Mouse (Mus musculus) adrenal gland, adult (tissue): Measurements from ENCODE around the gene Mill2.

ENCODE experiments used
- DNase-seq, 2 experiments: peaks; one replicate each; pipeline ENCODE4 v3.0.0; 2022 to 2023; ENCODE audit warnings: low spot score in 1 of 2; ENCODE audit not compliant: inconsistent age in 2 of 2

The Mill2 gene

DNA sequence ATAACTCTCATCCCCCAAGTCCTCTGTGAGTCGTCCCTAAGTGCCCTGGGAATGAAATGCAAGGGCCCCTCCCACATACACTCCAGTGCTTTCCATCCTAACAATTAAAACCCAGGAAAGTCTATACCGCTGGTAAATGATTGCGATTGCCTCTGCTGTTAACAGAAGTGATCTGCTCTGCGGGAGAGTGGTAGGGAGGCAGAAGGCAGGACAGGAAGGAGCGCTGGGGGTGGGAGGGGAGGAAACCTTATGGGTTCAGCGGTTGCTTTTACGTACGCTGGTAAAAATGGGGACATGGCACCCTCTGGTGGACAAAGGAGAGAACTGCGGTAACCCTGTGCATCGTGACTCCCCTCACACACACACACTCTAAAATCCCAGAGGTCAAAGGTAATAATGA lies 33.5 kb downstream of the Mill2 start:
- peak; percentile 59 to 89 for DNase-seq

- no peak for DNase-seq
Measured at GRCm38 (mm10) chr7:18875372-18875771, 35.6 kb downstream of the Mill2 start.

DNA sequence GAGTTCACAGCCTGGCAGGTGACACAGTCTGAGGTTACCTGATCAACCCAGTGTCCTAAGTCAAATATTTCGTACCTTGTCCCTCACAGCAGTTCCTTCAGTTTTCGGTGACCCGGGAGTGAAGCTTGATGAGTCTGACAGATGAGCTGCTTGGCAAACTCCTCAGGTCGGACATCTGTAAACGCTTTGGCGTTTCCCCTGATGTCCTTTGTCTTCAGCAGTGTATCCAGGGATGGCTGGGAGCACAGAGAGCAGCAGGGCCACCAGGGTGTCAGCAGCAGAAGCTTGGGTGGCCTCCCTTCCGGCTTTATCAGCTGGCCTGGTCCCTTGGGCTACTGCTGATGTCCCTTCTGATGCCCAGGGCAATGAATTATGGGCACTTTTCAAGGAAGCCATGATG lies 38.9 kb downstream of the Mill2 start:
- no peak for DNase-seq

DNA sequence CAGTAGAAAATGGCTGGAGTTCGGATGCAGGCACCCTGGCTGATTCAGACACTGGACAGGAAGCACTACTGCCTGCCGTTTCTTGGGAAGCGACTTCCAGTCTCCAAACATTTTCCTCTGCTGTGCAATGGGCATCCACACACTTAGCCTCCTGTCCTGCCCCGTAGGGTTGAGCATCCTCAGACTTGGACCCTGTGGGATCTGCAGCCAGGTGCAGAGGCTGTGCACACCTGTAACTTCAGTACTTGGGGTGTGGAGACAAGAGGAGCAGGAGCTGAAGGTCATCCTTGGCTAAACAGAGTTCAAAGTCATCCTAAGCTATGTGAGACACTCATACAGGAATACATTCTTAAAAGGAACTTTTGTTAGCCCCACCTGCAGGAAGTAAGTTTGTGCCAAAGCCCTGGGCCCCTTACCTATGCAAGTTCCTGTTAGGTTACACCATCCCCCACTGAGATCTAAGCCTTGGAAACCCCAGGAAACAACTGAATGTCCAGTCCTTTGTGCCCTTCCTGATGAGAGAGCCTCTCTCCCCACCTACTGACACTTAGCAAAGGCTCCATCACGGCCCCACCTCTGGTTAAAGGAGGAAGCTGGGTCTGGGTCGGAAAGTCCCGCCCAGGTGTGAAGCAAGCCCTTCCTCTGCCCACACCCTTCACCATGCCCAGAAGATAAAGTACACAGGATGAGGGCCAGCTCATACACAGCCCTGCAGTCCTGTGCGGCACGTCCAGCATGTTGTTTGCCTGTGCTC lies 44.4 kb downstream of the Mill2 start:
- DNase-seq, result no peak

GRCm38 (mm10) chr7:18884745-18885422 lies 45.1 kb downstream of the Mill2 start:
- no peak for DNase-seq

GRCm38 (mm10) chr7:18886963-18887362 lies 47.2 kb downstream of the Mill2 start:
- no peak for DNase-seq

GRCm38 (mm10) chr7:18890848-18891247 lies 51.1 kb downstream of the Mill2 start:
- no peak for DNase-seq

DNA sequence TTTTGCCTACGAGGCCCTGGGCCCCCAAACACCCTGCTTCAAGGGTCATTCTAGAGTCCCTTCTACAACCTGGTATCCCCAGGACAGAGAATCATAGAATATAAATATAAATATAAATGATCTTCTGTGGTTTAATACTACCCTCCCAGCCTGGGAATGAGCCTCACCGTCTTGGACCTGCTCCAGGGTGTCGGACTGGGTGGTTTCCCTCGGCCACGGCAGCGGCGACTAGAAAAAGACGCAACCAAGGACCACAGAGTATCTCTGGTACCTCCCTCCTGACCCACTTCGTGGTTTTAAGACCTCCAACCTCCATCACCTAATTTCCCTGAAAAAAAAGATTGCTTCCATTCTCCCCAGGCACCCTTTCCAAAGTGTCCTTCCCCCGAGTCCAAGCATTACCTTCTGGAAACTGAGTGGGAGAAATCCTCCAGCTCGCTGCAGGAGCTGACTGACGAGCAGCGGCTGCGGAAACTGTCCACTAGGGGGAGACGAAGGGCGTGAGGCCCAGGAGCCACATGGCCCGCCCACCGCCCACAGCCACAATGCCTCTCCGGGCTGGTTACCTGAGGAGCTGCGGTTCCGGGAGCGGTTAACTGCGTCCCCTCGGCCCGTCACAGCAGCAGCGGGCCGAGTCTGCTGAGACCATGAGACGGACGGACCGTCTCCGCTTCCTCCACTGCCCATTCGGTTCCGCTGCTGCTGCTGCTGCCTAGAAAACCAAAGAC lies 52.3 kb downstream of the Mill2 start:
- DNase-seq, result peak; percentile 87 to 94

DNA sequence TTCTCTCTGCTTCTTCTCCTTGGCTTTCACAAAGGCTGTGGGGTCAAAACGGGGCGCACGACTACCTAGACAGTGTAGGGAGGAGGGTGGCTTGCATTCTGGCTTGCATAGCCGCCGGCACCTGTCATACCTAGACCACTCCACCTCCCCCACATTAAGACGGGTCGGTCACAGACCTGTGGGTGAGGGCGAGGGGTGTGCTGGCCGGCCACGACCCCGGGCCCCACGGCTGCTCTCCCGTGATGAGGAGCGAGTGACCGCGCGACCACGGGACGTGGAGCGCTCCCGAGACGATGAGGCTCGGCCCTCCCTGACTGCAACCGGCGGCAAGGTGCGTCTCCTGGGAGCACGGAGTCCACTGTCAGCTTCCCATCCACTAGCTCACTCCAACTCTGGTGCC lies 53.2 kb downstream of the Mill2 start:
- peak; percentile 25 to 35 for DNase-seq

DNA sequence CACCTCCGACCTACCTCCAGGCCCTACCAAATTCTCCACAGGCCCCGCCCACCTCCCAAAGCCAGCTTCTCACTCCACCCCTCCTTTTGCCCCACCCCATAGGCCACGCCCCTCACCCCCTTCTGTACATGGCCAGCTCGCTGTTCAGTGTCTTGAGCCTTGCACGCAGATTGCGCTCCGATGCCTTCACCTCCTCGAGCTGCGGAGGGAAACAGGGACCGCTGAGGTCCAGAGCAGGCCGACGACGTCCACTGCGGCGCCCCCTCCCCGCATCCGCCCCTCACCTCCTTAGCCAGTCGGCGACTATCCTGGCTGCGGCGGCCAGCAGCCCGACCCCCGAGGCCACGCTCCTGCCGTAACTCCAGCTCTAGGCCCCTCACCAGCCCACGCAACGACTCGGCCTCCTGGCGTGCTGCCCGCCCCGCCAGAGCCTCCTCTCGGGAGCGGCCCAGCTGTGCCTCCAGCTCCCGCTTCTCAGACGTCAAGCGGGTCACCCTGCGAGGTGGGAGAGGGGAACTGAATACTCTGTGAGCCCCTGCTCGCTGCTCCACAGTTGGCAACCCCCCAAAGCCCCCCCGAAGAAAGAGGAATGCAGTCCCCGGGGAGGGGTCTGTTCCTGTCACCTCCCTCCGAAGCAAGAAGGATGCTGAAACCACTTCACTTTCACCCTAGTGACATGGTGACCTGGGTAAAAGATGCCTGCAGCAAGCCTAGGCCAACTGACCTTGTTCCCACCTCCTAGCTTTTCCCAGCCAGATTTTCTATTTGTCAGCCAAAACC lies 54.1 kb downstream of the Mill2 start:
- DNase-seq, result peak; percentile 74 to 91

DNA sequence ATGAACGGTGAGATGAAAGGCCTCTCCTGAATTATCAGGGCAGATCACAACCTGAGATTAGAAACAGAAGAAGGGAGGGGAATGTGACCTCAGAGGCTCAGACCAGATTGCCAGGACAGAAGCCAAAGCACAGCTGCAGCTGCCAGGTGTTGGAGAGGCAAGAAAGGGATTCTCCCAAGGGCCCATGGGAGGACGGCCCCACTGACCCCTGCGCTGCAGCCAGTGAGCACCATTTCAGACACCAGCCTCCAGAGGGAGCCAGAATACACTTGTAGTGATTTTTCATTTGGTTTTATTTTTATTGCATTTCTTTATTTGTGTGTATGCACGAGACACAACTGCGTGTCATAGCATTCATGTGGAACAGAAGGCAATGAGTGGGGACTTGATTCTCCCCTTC lies 56.8 kb downstream of the Mill2 start:
- peak; percentile 37 to 81 for DNase-seq

DNA sequence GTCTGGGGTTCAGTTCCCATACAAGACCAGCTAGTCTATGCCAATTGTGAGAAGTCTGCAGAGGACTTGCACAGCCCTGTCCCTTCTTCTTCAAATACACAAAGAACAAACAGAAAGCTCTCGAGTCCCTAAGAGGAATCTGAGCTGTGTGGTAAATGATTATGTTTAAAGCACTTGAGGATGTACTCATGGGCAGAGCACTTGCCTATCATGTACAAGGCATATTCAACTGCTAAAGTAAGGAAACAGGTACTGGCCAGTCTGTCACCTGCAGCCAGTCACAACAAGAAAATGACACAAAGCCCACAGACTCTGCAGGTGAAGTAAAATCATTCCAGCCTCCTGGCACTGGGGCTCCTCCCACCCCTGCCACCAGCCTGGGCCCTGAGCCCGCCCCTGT lies 60.7 kb downstream of the Mill2 start:
- no peak for DNase-seq

DNA sequence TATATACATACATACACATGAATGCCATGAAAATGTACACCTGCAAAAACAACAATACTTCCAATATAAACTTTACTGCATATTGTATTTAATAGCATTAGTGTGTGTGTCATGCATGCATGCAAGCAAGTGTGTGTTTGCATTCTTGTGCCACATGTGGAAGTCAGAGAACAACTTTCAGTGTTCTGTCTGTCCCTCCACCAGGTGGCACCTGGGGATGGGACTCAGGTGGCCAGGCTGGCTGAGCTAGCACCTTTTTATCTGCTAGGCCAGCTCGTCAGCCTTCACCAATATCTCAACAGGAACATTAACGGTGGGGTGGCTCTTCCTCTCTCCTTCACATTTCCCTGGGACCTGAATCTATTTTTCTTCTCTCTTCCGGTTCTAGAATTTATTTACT lies 62.7 kb downstream of the Mill2 start:
- DNase-seq, result no peak

DNA sequence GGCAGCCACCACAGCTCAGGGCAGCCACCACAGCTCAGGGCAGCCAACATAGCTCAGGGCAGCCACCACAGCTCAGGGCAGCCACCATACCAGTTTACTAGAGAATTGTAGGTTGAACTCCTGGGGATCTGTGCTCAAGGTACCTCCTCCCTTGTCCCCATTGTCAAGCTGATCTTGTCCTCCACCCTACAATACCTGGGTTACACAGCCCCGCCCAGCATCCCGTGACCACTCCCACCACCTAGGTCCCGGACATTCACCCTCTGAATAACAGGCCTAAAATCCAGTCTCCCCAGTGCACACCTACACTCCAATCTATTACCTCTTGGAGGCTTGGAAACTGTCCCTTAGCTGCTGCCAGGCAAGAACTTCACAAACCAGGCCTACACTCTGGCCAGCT lies 65.2 kb downstream of the Mill2 start:
- DNase-seq, result no peak

DNA sequence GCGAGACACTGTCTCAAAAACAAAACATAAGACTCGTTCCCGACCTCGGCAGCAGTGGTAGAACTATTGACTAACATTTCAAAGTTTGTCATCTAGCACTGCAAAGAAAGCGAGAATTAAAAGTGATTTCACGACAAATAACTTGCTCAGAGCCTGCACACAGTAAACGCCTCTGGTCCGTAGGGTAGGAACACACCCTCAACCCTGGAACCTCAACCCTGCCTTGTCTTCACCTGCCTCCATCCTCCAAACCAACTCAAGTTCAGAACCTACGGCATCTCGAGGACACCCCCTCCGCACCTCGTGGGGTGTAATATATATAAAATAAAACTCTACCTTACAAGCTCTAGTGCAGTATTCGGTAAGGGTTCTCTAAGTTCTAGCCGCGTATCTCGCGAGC lies 70.0 kb downstream of the Mill2 start:
- no peak for DNase-seq

- DNase-seq, result peak; percentile 97 to 100
Measured at GRCm38 (mm10) chr7:18910241-18910831, 70.6 kb downstream of the Mill2 start, which contains the start of gene Ccdc61. TSS of gene Ccdc61 (minus strand) at chr7:18910415.
